Mouse (Mus musculus) heart, adult 11 months (tissue): ENCODE data around the gene Ncan.
"Not testable (repeated sequence)": the region's sequence is repeated elsewhere in the genome, so short reads cannot be mapped to it uniquely, and the experiment has no call there.

ENCODE experiments used
- DNase-seq: peaks from one replicate; pipeline ENCODE4 v3.0.0; 2022

Gene Ncan

GRCm38 (mm10) chr8:70081976-70082375, 38.7 kb downstream of the Ncan start:
- no peak for DNase-seq

GRCm38 (mm10) chr8:70073682-70074081, 47.0 kb downstream of the Ncan start:
- DNase-seq: no peak

- DNase-seq: no peak
These were observed 47.6 kb downstream of the Ncan start for GRCm38 (mm10) chr8:70073120-70073519.

GRCm38 (mm10) chr8:70072441-70073069, 48.1 kb downstream of the Ncan start, which contains the start of gene Tm6sf2:
Gene Tm6sf2, plus strand, starts transcription at chr8:70072924.
- DNase-seq: peak; percentile 95

- peak; percentile 91 for DNase-seq
These were observed 48.7 kb downstream of the Ncan start for GRCm38 (mm10) chr8:70071836-70072440.

GRCm38 (mm10) chr8:70057721-70058120, 63.0 kb downstream of the Ncan start:
- no peak for DNase-seq

- not testable (repeated sequence) for DNase-seq
These were observed 70.2 kb downstream of the Ncan start for GRCm38 (mm10) chr8:70050434-70050833.

- no peak for DNase-seq
These were observed 71.0 kb downstream of the Ncan start for GRCm38 (mm10) chr8:70049662-70050061.

- DNase-seq: no peak
These were observed 76.7 kb downstream of the Ncan start for GRCm38 (mm10) chr8:70043996-70044395.
